Mouse (Mus musculus): Measurements from ENCODE around the gene Scn4a. TPM values are rescaled to one million over a fixed set of nuclear protein-coding genes. Genes with fewer than 3 reads are reported as not detected.

Scn4a gene
- total and polyA plus RNA-seq, 3 experiments = 11.9 to 22.8 (median 22.1) TPM

GRCm38 (mm10) chr11:106305348-106306064, 47.6 kb downstream of the Scn4a start:
- Histone ChIP-seq H3K79me2 (replicated peaks; ENCODE audit: control insufficient read depth, insufficient read depth, low read length) (no peaks in the 10 kb centered on the region), H3K36me3 (ENCODE audit: control insufficient read depth, insufficient read depth, low read length) (no peaks in the 10 kb centered on the region), H3K27me3 (ENCODE audit: control insufficient read depth, insufficient read depth, low read length) (no peaks in the 10 kb centered on the region), H3K4me1 (ENCODE audit: control insufficient read depth, insufficient read depth, low read length) (no peaks in the 10 kb centered on the region), H3K27ac (no peak overlapping the region), H3K9ac (ENCODE audit: low read depth, low read length) (no peak overlapping the region), H3K4me3 (no peak overlapping the region)
- WGBS = 76% methylated on average over 10 of the region's 10 CpGs
- TF ChIP-seq CTCF (IDR thresholded peaks at IDR 0.05) (no peak), EP300 (IDR thresholded peaks at IDR 0.05; ENCODE audit: insufficient read depth, low read depth, low read length) (no peak), POLR2A (IDR thresholded peaks at IDR 0.05; ENCODE audit: insufficient read depth, low read depth, low read length) (no peak)
- peak in 1 of 2 experiments; percentile 41 for DNase-seq
- intact Hi-C loops (cut with DNase I) = loop anchor here (2.0 kb wide), 1 partner anchor 19 kb away; no protein-coding TSS in a partner anchor

DNA sequence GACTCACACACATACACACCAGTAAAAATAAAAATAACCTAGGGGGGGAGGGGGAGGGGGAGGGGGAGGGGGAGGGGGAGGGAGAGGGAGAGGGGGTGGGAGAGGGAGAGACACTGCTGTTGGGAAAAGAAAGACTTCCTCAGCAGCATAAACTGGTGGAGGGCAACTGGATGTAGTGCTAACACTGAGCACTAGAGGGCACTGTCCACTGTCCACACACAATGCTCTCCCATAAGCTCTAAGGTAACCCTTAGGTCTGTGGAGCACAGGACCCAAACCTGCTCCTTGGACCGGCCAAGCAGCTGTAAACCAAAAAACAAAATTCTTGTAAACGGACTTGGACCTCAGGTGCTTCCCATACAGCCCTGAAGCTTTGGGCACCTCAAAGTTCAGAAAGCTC, 50.5 kb downstream of the Scn4a start:
- DNase-seq = peak; percentile 51 to 76
- intact Hi-C loops (cut with DNase I) = loop anchor here (2.0 kb wide), 2 partner anchors 64 to 90 kb away; no protein-coding TSS in a partner anchor
- Histone ChIP-seq H3K79me2 (replicated peaks; ENCODE audit: control insufficient read depth, insufficient read depth, low read length) (no peaks in the 10 kb centered on the region), H3K27me3 (ENCODE audit: control insufficient read depth, insufficient read depth, low read length) (no peaks in the 10 kb centered on the region), H3K36me3 (ENCODE audit: control insufficient read depth, insufficient read depth, low read length) (no peaks in the 10 kb centered on the region), H3K27ac (no peak overlapping the region), H3K4me1 (ENCODE audit: control insufficient read depth, insufficient read depth, low read length) (no peaks in the 10 kb centered on the region), H3K4me3 (no peak overlapping the region), H3K9ac (ENCODE audit: low read depth, low read length) (no peak overlapping the region)
- peak; percentile 89 for TF ChIP-seq EP300 (IDR thresholded peaks at IDR 0.05; ENCODE audit: insufficient read depth, low read depth, low read length)
- TF ChIP-seq POLR2A (IDR thresholded peaks at IDR 0.05; ENCODE audit: insufficient read depth, low read depth, low read length) = no peak
- peak; percentile 85 for TF ChIP-seq CTCF (IDR thresholded peaks at IDR 0.05)
- WGBS = 3% methylated on average over 2 of the region's 2 CpGs

DNA sequence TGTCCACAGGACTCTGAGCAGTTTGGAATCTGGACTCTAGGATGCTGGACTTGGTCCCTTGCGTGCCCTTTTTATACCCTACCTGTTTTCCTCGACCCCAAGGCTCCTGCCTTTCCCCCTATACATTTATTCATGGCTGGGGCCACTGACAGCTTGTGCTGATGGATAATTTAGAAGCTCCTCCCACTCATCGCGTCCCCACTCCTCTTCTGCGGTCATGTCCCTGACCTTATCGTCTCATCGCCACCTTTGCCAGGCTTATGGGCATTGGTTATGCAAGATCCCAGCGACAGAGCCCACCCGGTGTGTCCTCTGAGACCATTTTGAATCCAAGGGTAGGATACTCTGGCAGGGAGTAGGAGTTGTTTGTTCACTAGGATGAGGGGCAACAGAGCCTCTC, 51.3 kb downstream of the Scn4a start, which contains the start of gene Gh:
TSS of gene Gh (minus strand) at position 101 of the 400 bp plus-strand sequence.
- Histone ChIP-seq H3K4me3 (no peak within 1 kb of the TSS), H3K27ac (no peak within 1 kb of the TSS), H3K4me1 (ENCODE audit: control insufficient read depth, insufficient read depth, low read length) (no peaks in the 10 kb centered on the region), H3K9ac (ENCODE audit: low read depth, low read length) (no peak within 1 kb of the TSS), H3K79me2 (replicated peaks; ENCODE audit: control insufficient read depth, insufficient read depth, low read length) (no peaks in the 10 kb centered on the region), H3K36me3 (ENCODE audit: control insufficient read depth, insufficient read depth, low read length) (no peaks in the 10 kb centered on the region), H3K27me3 (ENCODE audit: control insufficient read depth, insufficient read depth, low read length) (no peaks in the 10 kb centered on the region)
- DNase-seq = no peak
- TF ChIP-seq POLR2A (IDR thresholded peaks at IDR 0.05; ENCODE audit: insufficient read depth, low read depth, low read length) (no peak), CTCF (IDR thresholded peaks at IDR 0.05) (no peak), EP300 (IDR thresholded peaks at IDR 0.05; ENCODE audit: insufficient read depth, low read depth, low read length) (no peak)
- intact Hi-C loops (cut with DNase I) = loop anchor here (2.0 kb wide), 2 partner anchors 65 to 91 kb away; no protein-coding TSS in a partner anchor
- 75% methylated on average over 9 of the region's 9 CpGs for WGBS

DNA sequence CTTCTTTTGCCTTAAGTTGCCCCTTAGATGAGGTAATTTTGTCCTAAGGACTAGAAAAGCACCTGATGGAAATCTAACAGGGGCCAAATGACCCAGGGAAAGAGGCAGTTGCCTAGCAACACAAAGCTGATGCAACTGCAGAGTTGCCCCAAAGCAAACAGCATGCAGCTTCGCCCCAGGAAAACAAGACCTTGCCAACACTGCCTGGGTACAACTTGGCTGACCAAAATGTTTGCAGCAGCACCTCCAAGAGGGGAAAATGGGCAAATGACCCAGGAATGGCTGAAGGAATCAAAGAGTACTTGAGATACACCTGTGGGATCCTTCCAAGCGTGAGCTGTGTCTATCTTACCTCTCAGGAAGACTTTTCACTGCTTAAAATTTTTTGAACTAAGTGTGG, 61.2 kb downstream of the Scn4a start:
- Histone ChIP-seq H3K79me2 (replicated peaks; ENCODE audit: control insufficient read depth, insufficient read depth, low read length) (no peaks in the 10 kb centered on the region), H3K4me1 (ENCODE audit: control insufficient read depth, insufficient read depth, low read length) (no peaks in the 10 kb centered on the region), H3K36me3 (ENCODE audit: control insufficient read depth, insufficient read depth, low read length) (no peaks in the 10 kb centered on the region), H3K27me3 (ENCODE audit: control insufficient read depth, insufficient read depth, low read length) (no peaks in the 10 kb centered on the region), H3K27ac (no peak overlapping the region), H3K9ac (ENCODE audit: low read depth, low read length) (no peak overlapping the region), H3K4me3 (no peak overlapping the region)
- intact Hi-C loops (cut with DNase I) = no loop called here
- WGBS = 87% methylated on average over 2 of the region's 2 CpGs
- DNase-seq = no peak
- TF ChIP-seq CTCF (IDR thresholded peaks at IDR 0.05) = no peak
- TF ChIP-seq POLR2A (IDR thresholded peaks at IDR 0.05; ENCODE audit: insufficient read depth, low read depth, low read length) = no peak
- TF ChIP-seq EP300 (IDR thresholded peaks at IDR 0.05; ENCODE audit: insufficient read depth, low read depth, low read length) = no peak

- Histone ChIP-seq H3K27ac (no peak overlapping the region), H3K4me1 (ENCODE audit: control insufficient read depth, insufficient read depth, low read length) (no peaks in the 10 kb centered on the region), H3K9ac (ENCODE audit: low read depth, low read length) (no peak overlapping the region), H3K79me2 (replicated peaks; ENCODE audit: control insufficient read depth, insufficient read depth, low read length) (no peaks in the 10 kb centered on the region), H3K27me3 (ENCODE audit: control insufficient read depth, insufficient read depth, low read length) (no peaks in the 10 kb centered on the region), H3K36me3 (ENCODE audit: control insufficient read depth, insufficient read depth, low read length) (no peaks in the 10 kb centered on the region), H3K4me3 (no peak overlapping the region)
- WGBS = 91% methylated on average over 5 of the region's 5 CpGs
- TF ChIP-seq CTCF (IDR thresholded peaks at IDR 0.05) (no peak), POLR2A (IDR thresholded peaks at IDR 0.05; ENCODE audit: insufficient read depth, low read depth, low read length) (no peak), EP300 (IDR thresholded peaks at IDR 0.05; ENCODE audit: insufficient read depth, low read depth, low read length) (no peak)
- DNase-seq = no peak
- intact Hi-C loops (cut with DNase I) = no loop called here
Measured at GRCm38 (mm10) chr11:106290376-106290775, 62.7 kb downstream of the Scn4a start.

DNA sequence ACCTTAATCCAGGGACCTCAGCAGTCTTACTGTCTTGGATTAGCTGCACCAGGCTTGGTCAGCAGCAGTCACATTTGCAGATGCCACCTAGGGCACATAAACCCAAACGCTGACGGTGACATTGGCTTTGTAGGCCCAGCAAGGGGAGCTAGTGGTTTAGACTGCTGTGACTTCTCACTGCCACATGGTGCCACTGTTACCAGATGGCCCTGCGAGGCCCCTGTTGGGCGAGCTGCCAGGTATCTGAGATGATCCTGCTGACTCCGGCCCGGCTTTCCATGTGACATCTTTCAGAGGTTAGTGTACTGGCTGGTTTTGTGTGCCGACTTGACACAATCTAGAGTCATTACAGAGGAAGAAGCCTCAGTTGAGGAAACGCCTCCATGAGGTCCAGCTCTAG, 63.7 kb downstream of the Scn4a start:
- H3K27ac ChIP-seq = no peak overlapping the region
- no peaks in the 10 kb centered on the region for H3K27me3 ChIP-seq (ENCODE audit: control insufficient read depth, insufficient read depth, low read length)
- 23% methylated on average over 8 of the region's 8 CpGs for WGBS
- no peaks in the 10 kb centered on the region for H3K79me2 ChIP-seq (replicated peaks; ENCODE audit: control insufficient read depth, insufficient read depth, low read length)
- no peaks in the 10 kb centered on the region for H3K4me1 ChIP-seq (ENCODE audit: control insufficient read depth, insufficient read depth, low read length)
- no peak overlapping the region for H3K9ac ChIP-seq (ENCODE audit: low read depth, low read length)
- 0 out of 2 replicates have a peak, but pooled peaks have one; percentile 35 for TF ChIP-seq EP300 (IDR thresholded peaks at IDR 0.05; ENCODE audit: insufficient read depth, low read depth, low read length)
- peak; percentile 63 for TF ChIP-seq CTCF (IDR thresholded peaks at IDR 0.05)
- no peak for TF ChIP-seq POLR2A (IDR thresholded peaks at IDR 0.05; ENCODE audit: insufficient read depth, low read depth, low read length)
- intact Hi-C loops (cut with DNase I) = no loop called here
- no peak overlapping the region for H3K4me3 ChIP-seq
- peak; percentile 53 to 66 for DNase-seq
- H3K36me3 ChIP-seq (ENCODE audit: control insufficient read depth, insufficient read depth, low read length) = no peaks in the 10 kb centered on the region
